Mouse (Mus musculus): ENCODE data around the gene Als2cr12. TPM values are rescaled to one million over a fixed set of nuclear protein-coding genes. Genes with fewer than 3 reads are reported as not detected.
"Not testable (repeated sequence)": the region's sequence is repeated elsewhere in the genome, so short reads cannot be mapped to it uniquely, and the experiment has no call there.

Als2cr12 gene
- total RNA-seq, 2 experiments from 2014 or later = not detected

- no peak for DNase-seq (ENCODE audit: low spot score in 2 of 2)
Measured at GRCm38 (mm10) chr1:58616176-58616575, 79.6 kb downstream of the Als2cr12 start.

DNA sequence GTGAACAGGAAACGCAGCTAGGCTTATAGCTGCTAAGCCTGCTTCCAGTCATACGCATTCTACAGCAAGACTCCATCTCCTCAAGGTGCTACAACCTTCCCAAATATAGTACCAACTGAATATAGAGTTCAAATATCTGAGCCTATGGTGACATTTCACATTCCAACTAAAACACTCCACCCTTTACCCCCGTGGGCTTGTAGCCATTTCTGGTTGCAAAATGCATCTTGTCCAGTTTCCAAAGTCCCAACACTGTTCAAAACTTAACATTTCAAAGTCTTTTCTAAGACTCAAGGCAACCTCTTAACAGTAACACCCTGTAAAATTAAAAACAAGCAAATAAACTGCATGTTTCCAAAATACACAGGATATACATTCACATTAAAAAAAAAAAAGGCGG lies 80.6 kb downstream of the Als2cr12 start:
- no peak for DNase-seq (ENCODE audit: low spot score in 2 of 2)

DNA sequence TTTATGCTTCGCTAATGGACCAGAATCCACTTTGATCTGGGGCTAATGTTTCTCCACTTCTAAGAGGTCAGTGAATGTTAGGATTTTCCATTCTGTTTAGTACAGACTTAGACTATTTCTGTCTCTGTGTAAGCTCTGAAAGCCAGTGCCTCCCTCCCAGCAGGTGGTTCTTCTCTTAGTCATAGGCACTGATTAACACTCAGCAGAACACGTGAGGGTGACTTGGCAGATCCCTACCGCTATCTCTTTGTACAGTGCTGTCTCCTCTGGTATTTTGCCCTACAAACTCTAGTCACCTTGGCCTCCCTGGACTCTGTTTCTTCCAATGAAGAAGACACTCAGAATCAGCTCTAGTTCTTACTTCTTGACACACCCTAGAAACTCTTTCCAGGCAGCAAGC lies 81.4 kb downstream of the Als2cr12 start:
- DNase-seq (ENCODE audit: low spot score in 2 of 2) = peak; percentile 29 to 30

DNA sequence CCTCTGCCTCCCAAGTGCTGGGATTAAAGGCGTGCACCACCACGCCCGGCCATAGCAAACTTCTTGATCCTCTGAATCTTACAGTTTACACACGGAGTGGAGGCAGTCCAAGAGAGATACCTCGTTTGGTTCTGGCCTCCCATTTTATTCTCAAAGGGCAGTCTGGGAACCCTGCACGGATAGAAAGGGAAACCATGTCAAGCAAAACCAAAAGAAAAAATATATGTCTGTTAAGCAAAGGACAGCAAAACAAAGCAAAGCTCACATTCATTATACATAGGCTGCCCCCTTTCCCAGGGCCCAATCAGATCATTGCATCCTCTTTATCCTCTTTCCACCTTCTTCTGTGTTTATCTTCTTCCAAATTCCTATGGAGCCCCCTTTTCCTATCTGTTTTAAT lies 82.0 kb downstream of the Als2cr12 start:
- peak; percentile 24 to 38 for DNase-seq (ENCODE audit: low spot score in 2 of 2)

DNA sequence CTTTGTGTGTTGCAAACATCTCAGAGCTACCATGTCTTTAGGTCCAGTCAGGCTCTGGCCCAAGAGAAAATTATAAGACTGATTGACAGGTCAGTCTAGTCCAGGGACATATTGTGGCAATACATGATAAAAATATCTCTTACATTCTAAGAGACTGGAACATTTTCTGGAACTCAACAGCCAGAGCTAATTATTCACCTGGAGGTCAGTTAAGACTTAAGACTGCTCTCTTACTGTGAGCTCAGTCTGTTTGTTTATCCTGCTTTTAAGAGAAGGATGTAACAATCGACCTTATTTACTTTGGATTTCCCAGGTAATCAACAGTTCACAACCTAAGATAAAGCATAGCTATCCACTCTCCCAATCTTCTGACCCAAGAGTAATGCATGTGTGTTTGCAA lies 85.2 kb downstream of the Als2cr12 start:
- no peak for DNase-seq (ENCODE audit: low spot score in 2 of 2)

DNA sequence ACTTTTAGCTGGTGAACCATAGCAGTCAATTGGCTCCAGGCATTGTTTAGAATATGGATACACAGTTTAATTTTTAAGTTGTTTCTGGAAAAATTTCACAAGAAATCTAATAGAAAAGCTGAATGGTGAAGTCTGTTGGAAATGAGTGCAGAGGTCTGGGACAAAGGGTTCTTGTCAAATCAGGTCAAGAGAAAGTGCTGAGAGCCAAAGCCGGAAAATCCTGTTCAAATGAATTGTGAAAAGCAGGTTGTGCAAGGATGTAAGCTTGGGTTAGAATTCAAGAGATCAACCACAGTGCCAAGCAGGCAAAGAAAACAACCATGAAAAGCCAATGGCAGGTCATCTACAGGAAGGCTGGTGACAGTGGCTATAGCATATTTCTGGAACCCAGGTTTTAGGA lies 85.6 kb downstream of the Als2cr12 start:
- DNase-seq (ENCODE audit: low spot score in 2 of 2) = no peak

DNA sequence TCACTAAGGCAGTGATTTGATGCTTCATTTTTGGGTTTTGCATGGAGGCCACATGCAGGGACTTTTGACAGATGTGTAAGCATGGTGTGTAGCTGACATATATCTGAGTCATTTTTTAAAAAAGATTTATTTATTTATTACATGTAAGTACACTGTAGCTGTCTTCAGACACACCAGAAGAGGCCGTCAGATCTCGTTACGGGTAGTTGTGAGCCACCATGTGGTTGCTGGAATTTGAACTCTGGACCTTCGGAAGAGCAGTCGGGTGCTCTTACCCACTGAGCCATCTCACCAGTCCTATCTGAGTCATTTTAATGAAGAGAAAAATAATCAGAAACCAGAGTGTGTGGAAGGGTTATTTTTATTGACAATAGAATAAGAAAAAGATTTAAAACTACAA lies 86.2 kb downstream of the Als2cr12 start:
- not testable (repeated sequence) for DNase-seq (ENCODE audit: low spot score in 2 of 2)

GRCm38 (mm10) chr1:58603738-58604137 lies 92.1 kb downstream of the Als2cr12 start:
- no peak for DNase-seq (ENCODE audit: low spot score in 2 of 2)

GRCm38 (mm10) chr1:58602681-58603080 lies 93.1 kb downstream of the Als2cr12 start:
- no peak for DNase-seq (ENCODE audit: low spot score in 2 of 2)

Other genes starting within 250 kb of the Als2cr12 start
- 10 to 100 TPM; 26.1 to 29.9 TPM for gene Orc2, start 190.9 kb downstream of the Als2cr12 start, total RNA-seq (2021)
- 100 to 1,000 TPM; 134 to 145 TPM for gene Fam126b, start 109.7 kb downstream of the Als2cr12 start, total RNA-seq (2021)
- 100 to 1,000 TPM; 119 to 124 TPM for gene Ndufb3, start 109.6 kb downstream of the Als2cr12 start, total RNA-seq (2021)
- 10 to 100 TPM; 25.9 to 29.6 TPM for gene Cflar, start 15.5 kb upstream of the Als2cr12 start, total RNA-seq (2021)
- 1 to 10 TPM; 2.5 TPM for gene Casp8, start 99.4 kb upstream of the Als2cr12 start, total RNA-seq (2021)